Mouse (Mus musculus) limb, embryonic 12.5 days (tissue): ENCODE measurements around the gene Dusp2. TPM values are rescaled to one million over a fixed set of nuclear protein-coding genes. Genes with fewer than 3 reads are reported as not detected.
A peak's percentile ranks its signal among the peaks of the same experiment; 100 is the strongest.

ENCODE experiments used
- ATAC-seq: fragments of 200-750 bp; cut with Nextera tagmentation; 2 replicates; pipeline ENCODE4 v1.8.0; 2017; ENCODE audit warnings: low read depth, moderate TSS enrichment; ENCODE audit not compliant: insufficient number of reproducible peaks, insufficient read depth, low FRiP score, low TSS enrichment
- H3K27ac ChIP-seq: fragments of 300-500 bp; sonication (generic); 2 replicates; pipeline ENCODE4 v1.5.1; 2016; ENCODE audit warnings: mild to moderate bottlenecking, moderate library complexity
- H3K27me3 ChIP-seq: fragments of 300-500 bp; sonication (generic); 2 replicates; pipeline ENCODE4 v1.6.1; 2016; ENCODE audit warnings: mild to moderate bottlenecking, moderate library complexity
- H3K36me3 ChIP-seq: fragments of 300-500 bp; sonication (generic); 2 replicates; pipeline ENCODE4 v1.6.1; 2016; ENCODE audit warnings: mild to moderate bottlenecking, moderate library complexity
- H3K4me1 ChIP-seq: fragments of 300-500 bp; sonication (generic); replicated peaks from 2 replicates; pipeline ENCODE4 v1.6.1; 2016
- H3K4me2 ChIP-seq: fragments of 300-500 bp; sonication (generic); 2 replicates; pipeline ENCODE4 v1.6.1; 2016; ENCODE audit warnings: mild to moderate bottlenecking, moderate library complexity
- H3K4me3 ChIP-seq: fragments of 300-500 bp; sonication (generic); replicated peaks from 2 replicates; pipeline ENCODE4 v1.5.1; 2016; ENCODE audit warnings: mild to moderate bottlenecking
- H3K9ac ChIP-seq: fragments of 300-500 bp; sonication (generic); replicated peaks from 2 replicates; pipeline ENCODE4 v1.6.1; 2016; ENCODE audit warnings: mild to moderate bottlenecking, moderate library complexity
- H3K9me3 ChIP-seq: fragments of 300-500 bp; sonication (generic); 2 replicates; pipeline ENCODE4 v1.6.1; 2016; ENCODE audit warnings: mild to moderate bottlenecking, moderate library complexity
- WGBS: fragments of 180-500 bp; shearing (Covaris S2); methylation state at CpG from one replicate; pipeline ENCODE4 v1.1.7; 2016; 5-methylcytosine and 5-hydroxymethylcytosine counted together
- polyA plus RNA-seq: library from polyadenylated mRNA; unstranded; fragments of >200 nt; fragmentation: Nextera tagmentation; extraction: Ambion mirVana; gene quantifications from 2 replicates; pipeline ENCODE4 v1.2.1, GENCODE M21; 2016

The Dusp2 gene
- polyA plus RNA-seq, 1 experiment from 2014 or later, result 6.5 TPM

- H3K4me3 ChIP-seq, result no peak overlapping the region
- no peaks in the 10 kb centered on the region for H3K36me3 ChIP-seq
- H3K9ac ChIP-seq, result no peak overlapping the region
- WGBS, result 44% methylated on average over 7 of the region's 7 CpGs
- ATAC-seq, result no peak
- no peak overlapping the region for H3K4me2 ChIP-seq
- no peaks in the 10 kb centered on the region; the same call in 1 of the 2 replicates for H3K4me1 ChIP-seq
- no peak overlapping the region for H3K27ac ChIP-seq
- H3K9me3 ChIP-seq, result no peaks in the 10 kb centered on the region
- H3K27me3 ChIP-seq, result no peaks in the 10 kb centered on the region
Observed at GRCm38 (mm10) chr2:127324456-127324855, 11.5 kb upstream of the Dusp2 start.

GRCm38 (mm10) chr2:127328090-127328851 is 7.7 kb upstream of the Dusp2 start:
- Histone ChIP-seq H3K9me3 (no peaks in the 10 kb centered on the region), H3K9ac (no peak overlapping the region), H3K4me1 (no peaks in the 10 kb centered on the region; the same call in 1 of the 2 replicates), H3K27ac (0 out of 2 replicates have a peak overlapping the region, but pooled peaks have one; percentile 35), H3K4me3 (no peak overlapping the region), H3K36me3 (no peaks in the 10 kb centered on the region), H3K27me3 (no peaks in the 10 kb centered on the region; the same call in 1 of the 2 replicates), H3K4me2 (no peak overlapping the region)
- ATAC-seq, result no peak
- 70% methylated on average over 12 of the region's 12 CpGs for WGBS

GRCm38 (mm10) chr2:127332807-127333570 is 3.0 kb upstream of the Dusp2 start:
- Histone ChIP-seq H3K4me1 (peaks cover 16% of the 10 kb centered on the region), H3K4me3 (no peak overlapping the region), H3K9ac (no peak overlapping the region), H3K36me3 (no peaks in the 10 kb centered on the region), H3K9me3 (no peaks in the 10 kb centered on the region), H3K4me2 (no peak overlapping the region), H3K27me3 (peaks cover 43% of the 10 kb centered on the region), H3K27ac (no peak overlapping the region)
- no peak for ATAC-seq
- 80% methylated on average over 14 of the region's 14 CpGs for WGBS

GRCm38 (mm10) chr2:127333945-127334603 is 1.9 kb upstream of the Dusp2 start:
- no peak overlapping the region for H3K4me3 ChIP-seq
- ATAC-seq, result no peak
- WGBS, result 76% methylated on average over 5 of the region's 5 CpGs

GRCm38 (mm10) chr2:127335078-127335541 is 849 bp upstream of the Dusp2 start:
- H3K27me3 ChIP-seq, result peaks cover 50% of the 10 kb centered on the region
- no peaks in the 10 kb centered on the region for H3K9me3 ChIP-seq
- H3K4me2 ChIP-seq, result peak overlapping the region; percentile 97; the same call in 1 of the 2 replicates
- ATAC-seq, result no peak
- peaks cover 17% of the 10 kb centered on the region for H3K4me1 ChIP-seq
- H3K27ac ChIP-seq, result no peak overlapping the region
- 44% methylated on average over 11 of the region's 11 CpGs for WGBS
- no peak overlapping the region for H3K9ac ChIP-seq
- no peaks in the 10 kb centered on the region for H3K36me3 ChIP-seq
- no peak overlapping the region for H3K4me3 ChIP-seq

More at GRCm38 (mm10) chr2:127333945-127334603, 1.9 kb upstream of the Dusp2 start:
- peaks cover 17% of the 10 kb centered on the region for H3K4me1 ChIP-seq
- no peak overlapping the region for H3K4me2 ChIP-seq
- H3K27me3 ChIP-seq, result peaks cover 49% of the 10 kb centered on the region
- no peaks in the 10 kb centered on the region for H3K36me3 ChIP-seq
- H3K9me3 ChIP-seq, result no peaks in the 10 kb centered on the region
- H3K9ac ChIP-seq, result no peak overlapping the region
- H3K27ac ChIP-seq, result 0 out of 2 replicates have a peak overlapping the region, but pooled peaks have one; percentile 5

GRCm38 (mm10) chr2:127336497-127336832 is 506 bp downstream of the Dusp2 start:
- Histone ChIP-seq H3K4me3 (peak overlapping the region; percentile 55), H3K27me3 (peaks cover 50% of the 10 kb centered on the region), H3K27ac (no peak overlapping the region), H3K36me3 (no peaks in the 10 kb centered on the region), H3K4me2 (peak overlapping the region; percentile 97), H3K4me1 (peaks cover 17% of the 10 kb centered on the region), H3K9me3 (no peaks in the 10 kb centered on the region), H3K9ac (peak overlapping the region; percentile 66)
- 4% methylated on average over 21 of the region's 33 CpGs for WGBS
- no peak for ATAC-seq

- Histone ChIP-seq H3K36me3 (no peaks in the 10 kb centered on the region), H3K27me3 (peaks cover 50% of the 10 kb centered on the region), H3K9me3 (no peaks in the 10 kb centered on the region), H3K4me1 (peaks cover 17% of the 10 kb centered on the region), H3K9ac (no peak overlapping the region), H3K4me3 (peak overlapping the region; percentile 55), H3K4me2 (peak overlapping the region; percentile 97), H3K27ac (no peak overlapping the region)
- ATAC-seq, result no peak
- 45% methylated on average over 5 of the region's 5 CpGs for WGBS
Observed at GRCm38 (mm10) chr2:127336885-127337284, 926 bp downstream of the Dusp2 start.

GRCm38 (mm10) chr2:127337531-127337930 is 1.6 kb downstream of the Dusp2 start:
- 60% methylated on average over 11 of the region's 11 CpGs for WGBS
- H3K4me3 ChIP-seq, result 0 out of 2 replicates have a peak overlapping the region, but pooled peaks have one; percentile 55
- no peaks in the 10 kb centered on the region for H3K36me3 ChIP-seq
- H3K27ac ChIP-seq, result no peak overlapping the region
- H3K4me1 ChIP-seq, result peaks cover 17% of the 10 kb centered on the region
- H3K27me3 ChIP-seq, result peaks cover 50% of the 10 kb centered on the region
- H3K9me3 ChIP-seq, result no peaks in the 10 kb centered on the region
- no peak for ATAC-seq
- peak overlapping the region; percentile 97 for H3K4me2 ChIP-seq
- H3K9ac ChIP-seq, result no peak overlapping the region

GRCm38 (mm10) chr2:127338012-127338411 is 2.1 kb downstream of the Dusp2 start:
- no peak overlapping the region for H3K4me2 ChIP-seq
- peaks cover 17% of the 10 kb centered on the region for H3K4me1 ChIP-seq
- no peaks in the 10 kb centered on the region for H3K9me3 ChIP-seq
- no peak overlapping the region for H3K4me3 ChIP-seq
- peaks cover 51% of the 10 kb centered on the region for H3K27me3 ChIP-seq
- H3K27ac ChIP-seq, result no peak overlapping the region
- H3K9ac ChIP-seq, result no peak overlapping the region
- ATAC-seq, result no peak
- WGBS, result 57% methylated on average over 7 of the region's 7 CpGs
- H3K36me3 ChIP-seq, result no peaks in the 10 kb centered on the region

GRCm38 (mm10) chr2:127338416-127338815 is 2.5 kb downstream of the Dusp2 start, which contains the start of gene Astl:
Gene Astl, plus strand, starts transcription at chr2:127338639.
- H3K4me3 ChIP-seq, result 0 out of 2 replicates have a peak within 1 kb of the TSS, but pooled peaks have one; percentile 55
- no peaks in the 10 kb centered on the region for H3K36me3 ChIP-seq
- H3K9me3 ChIP-seq, result no peaks in the 10 kb centered on the region
- no peak within 1 kb of the TSS for H3K9ac ChIP-seq
- peaks cover 17% of the 10 kb centered on the region for H3K4me1 ChIP-seq
- no peak within 1 kb of the TSS for H3K27ac ChIP-seq
- 87% methylated on average over 4 of the region's 4 CpGs for WGBS
- no peak for ATAC-seq
- H3K4me2 ChIP-seq, result peak within 1 kb of the TSS; percentile 97
- peaks cover 55% of the 10 kb centered on the region for H3K27me3 ChIP-seq

GRCm38 (mm10) chr2:127338833-127339232 is 2.9 kb downstream of the Dusp2 start:
- no peak overlapping the region for H3K9ac ChIP-seq
- no peak overlapping the region for H3K4me3 ChIP-seq
- no peaks in the 10 kb centered on the region for H3K36me3 ChIP-seq
- 68% methylated on average over 4 of the region's 4 CpGs for WGBS
- H3K27me3 ChIP-seq, result peaks cover 58% of the 10 kb centered on the region
- H3K4me1 ChIP-seq, result peaks cover 17% of the 10 kb centered on the region
- H3K27ac ChIP-seq, result no peak overlapping the region
- no peak for ATAC-seq
- no peaks in the 10 kb centered on the region for H3K9me3 ChIP-seq
- H3K4me2 ChIP-seq, result no peak overlapping the region
